Mouse (Mus musculus) left cerebral cortex, postnatal 25 days (tissue): ENCODE data around the gene Cenps. TPM values are rescaled to one million over a fixed set of nuclear protein-coding genes. Genes with fewer than 3 reads are reported as not detected.
"Not testable (repeated sequence)": the region's sequence is repeated elsewhere in the genome, so short reads cannot be mapped to it uniquely, and the experiment has no call there.

ENCODE experiments used
- DNase-seq, 2 experiments: peaks; one replicate each; pipeline ENCODE4 v3.0.0; 2022; ENCODE audit warnings: low spot score in 2 of 2, mixed read lengths in 1 of 2
- intact Hi-C: fragments of 180-260 bp; cut with DNase I; formaldehyde crosslinking; loops from one replicate; pipeline ENCODE4 v1.15.1; 2025
- total RNA-seq, 2 experiments: library from RNA; stranded (reverse); gene quantifications; 2 replicates each; pipeline ENCODE4 v1.2.3; 2021

The Cenps gene
- total RNA-seq, 2 experiments from 2014 or later = 23.3 to 24.3 TPM

DNA sequence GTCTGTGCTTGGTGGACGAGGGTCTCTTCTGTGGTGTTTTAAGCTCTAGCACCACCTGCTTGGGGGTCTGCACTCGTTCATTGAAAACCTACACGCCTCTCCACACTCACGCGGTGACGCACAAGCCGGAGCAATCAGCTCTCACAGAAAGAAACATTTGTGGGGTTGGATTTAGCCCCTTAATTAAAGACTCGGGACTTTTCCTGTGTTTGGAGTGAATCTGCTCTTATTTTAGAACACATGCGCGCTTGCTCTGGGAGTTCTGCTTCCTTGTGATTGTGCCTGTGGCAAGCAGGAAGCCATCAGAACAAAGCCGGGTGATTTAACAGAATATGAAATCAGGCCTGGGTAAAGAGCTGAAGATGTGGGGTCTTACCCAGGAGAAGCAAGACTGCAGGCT is 10.8 kb downstream of the Cenps start, which contains the start of gene Cort:
Cort (minus strand) TSS at position 101 of the 400 bp plus-strand sequence.
- peak in 1 of 2 experiments; percentile 54 for DNase-seq
- intact Hi-C loops = no loop called here

DNA sequence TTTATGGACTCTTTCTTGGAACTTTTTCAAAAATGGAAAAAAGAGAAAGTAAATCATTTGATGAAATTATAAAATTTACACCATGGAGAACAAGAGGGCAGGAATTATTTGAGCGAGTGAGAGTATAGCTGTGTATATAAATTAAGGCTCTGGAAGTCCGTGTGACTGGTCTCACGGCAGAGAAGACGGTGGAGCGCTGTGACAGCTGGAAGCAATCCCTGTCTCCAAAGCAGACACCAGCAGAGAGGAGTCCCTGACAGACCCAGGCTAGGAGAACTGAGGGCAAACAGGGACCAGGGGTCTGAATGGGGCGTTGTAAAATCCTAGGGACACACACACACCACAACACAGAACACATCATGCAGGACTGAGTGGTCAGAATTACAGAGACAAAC is 11.3 kb downstream of the Cenps start:
- DNase-seq = no peak
- intact Hi-C loops = no loop called here

DNA sequence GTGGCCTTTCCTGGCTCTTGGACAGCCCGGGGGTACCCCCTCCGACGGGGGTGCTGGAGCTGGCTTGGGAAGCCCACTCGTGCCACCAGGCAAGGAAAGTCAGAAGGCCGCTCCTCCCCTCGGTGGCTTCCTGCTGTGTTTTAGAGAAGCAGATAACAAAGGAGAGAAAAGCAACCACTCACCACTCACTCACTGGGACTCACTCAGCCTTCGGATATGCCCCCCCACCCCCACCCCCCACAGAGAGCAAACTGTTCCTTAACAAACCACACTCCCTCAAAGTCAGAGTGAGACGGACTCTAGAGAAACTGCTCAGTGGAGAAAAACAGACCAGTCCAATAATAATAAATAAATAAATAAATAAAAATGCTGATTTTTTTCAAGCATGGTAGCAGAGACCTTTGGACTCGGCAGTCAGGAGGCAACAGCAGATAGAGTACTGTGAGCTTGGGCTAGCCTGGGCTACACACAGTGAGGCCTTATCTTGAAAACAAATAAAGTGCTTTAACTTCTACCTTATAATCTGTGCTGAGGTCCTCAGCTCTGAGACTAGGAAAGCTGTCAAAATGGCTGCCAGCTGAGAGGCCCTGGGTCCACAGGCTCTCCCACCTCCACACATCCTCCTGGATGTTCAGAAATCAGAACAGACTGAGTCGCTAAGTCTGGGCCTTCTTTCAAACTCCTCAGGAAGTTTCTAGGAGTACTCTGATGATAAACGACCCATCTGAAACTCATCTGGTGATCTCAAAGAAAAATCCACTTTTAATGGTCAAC is 11.9 kb downstream of the Cenps start:
- DNase-seq = no peak
- intact Hi-C loops = no loop called here

DNA sequence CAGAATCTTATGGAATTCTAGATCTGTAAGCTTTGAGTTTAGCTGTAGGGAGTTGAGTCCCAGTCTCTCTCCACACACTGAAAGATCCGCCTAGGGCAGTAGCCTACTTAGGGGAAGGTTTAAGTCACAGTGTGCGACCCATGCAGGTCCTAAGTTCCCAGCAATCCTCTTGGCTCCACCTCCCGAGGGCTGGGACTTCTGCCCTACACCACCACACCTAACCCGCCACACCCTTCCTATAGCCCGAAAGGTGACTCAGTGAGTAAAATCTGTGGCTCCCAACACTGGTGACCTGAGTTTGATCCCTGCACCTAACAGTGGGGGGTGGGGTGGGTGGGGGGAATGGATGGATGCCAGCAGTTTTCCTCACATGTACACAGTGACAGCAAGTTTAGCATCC is 14.0 kb downstream of the Cenps start:
- no peak for DNase-seq
- intact Hi-C loops = no loop called here

DNA sequence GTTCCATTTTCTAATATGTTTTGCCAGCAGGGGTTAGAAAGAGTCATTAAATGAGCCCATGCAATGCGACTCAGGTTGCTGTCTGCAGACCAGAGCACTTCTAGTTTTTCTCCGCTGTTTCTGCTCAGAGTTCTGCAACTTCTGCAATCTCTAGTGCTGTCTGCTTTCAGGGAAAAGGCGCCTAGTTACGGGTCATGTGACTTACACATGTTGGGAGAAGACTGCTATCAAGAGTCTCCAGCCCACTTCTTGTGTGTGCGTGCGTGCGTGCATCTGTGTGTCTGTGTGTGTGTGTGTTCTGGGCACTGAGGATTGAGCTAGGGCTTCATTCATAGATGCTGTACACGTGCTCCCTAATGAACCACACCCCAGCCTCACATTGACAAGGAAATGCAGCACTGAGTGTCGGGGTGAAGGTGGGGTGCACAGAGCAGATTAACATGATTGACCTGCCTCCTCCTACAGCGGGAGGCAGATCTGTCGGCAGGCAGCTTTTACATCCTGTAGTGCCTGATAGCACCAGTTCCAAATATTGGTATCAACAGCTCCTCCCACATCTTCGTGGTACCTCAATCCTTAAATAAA is 17.4 kb downstream of the Cenps start:
- intact Hi-C loops, DNase-seq: not testable (repeated sequence)

DNA sequence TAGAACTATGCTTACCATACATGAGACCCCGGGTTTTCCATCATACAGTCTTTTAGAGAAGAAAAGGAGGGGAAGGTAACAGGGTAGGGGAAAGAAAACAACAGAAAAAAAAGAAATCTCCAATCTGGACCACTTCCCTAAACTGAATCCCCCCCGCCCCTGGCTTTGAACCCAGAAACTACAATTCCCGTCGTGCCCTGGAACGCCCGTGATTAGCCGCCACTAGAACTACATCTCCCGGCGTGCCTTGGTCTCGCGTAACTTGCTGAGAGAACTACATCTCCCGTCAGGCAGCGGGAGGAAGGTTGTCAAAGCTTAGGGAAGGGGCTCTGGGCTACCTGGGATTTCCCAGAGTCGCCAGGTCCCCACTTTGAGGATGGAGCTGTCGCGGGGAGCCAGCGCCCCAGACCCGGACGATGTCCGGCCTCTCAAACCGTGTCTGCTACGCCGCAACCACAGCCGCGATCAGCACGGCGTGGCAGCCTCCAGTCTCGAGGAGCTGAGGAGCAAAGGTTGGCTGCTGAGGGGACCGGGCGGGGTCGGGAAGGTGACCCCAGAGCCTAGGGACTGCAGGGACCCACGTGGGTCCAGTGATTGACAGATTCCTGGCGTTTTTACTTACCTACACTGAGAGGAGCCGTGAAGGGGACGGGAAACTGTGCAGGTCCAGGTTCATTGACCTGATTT is 33.4 kb downstream of the Cenps start, which contains the start of gene Dffa:
Dffa (plus strand) TSS at position 272 of the 687 bp plus-strand sequence.
- DNase-seq = peak; percentile 90 to 95
- intact Hi-C loops = no loop called here

DNA sequence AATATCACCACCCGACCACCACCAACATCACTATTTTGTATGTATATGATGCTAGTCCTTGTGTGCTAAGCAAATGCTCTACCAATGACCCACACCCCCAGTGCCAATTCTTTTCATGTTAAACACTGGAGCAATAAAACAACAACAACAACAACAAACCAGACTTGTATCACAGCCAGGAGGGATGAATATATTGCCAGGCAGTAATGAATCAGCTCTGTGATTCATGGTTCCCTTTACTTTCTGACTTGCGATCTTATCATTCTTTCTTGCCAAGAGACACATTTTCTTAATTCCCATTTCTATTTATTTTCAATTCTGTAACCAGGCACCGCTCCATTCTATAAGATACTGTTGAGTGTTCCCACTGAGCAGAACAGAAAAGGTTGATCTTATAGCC is 36.0 kb downstream of the Cenps start:
- DNase-seq = no peak
- intact Hi-C loops = no loop called here

DNA sequence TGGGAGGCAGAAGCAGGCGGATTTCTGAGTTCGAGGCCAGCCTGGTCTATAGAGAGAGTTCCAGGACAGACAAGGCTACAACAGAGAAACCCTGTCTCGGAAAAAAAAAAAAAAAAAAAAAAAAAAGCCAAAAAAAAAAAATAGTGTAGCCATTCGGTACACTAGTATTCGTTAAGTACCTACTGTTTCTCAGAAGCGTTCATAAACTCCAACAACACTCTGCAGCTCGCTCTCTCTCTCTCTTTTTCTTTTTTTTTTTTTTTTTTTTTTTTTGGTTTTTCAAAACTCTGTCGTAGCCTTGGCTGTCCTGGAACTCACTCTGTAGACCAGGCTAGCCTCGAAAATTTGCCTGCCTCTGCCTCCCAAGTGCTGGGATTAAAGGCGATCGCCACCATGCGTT is 37.0 kb downstream of the Cenps start:
- DNase-seq, intact Hi-C loops: not testable (repeated sequence)

DNA sequence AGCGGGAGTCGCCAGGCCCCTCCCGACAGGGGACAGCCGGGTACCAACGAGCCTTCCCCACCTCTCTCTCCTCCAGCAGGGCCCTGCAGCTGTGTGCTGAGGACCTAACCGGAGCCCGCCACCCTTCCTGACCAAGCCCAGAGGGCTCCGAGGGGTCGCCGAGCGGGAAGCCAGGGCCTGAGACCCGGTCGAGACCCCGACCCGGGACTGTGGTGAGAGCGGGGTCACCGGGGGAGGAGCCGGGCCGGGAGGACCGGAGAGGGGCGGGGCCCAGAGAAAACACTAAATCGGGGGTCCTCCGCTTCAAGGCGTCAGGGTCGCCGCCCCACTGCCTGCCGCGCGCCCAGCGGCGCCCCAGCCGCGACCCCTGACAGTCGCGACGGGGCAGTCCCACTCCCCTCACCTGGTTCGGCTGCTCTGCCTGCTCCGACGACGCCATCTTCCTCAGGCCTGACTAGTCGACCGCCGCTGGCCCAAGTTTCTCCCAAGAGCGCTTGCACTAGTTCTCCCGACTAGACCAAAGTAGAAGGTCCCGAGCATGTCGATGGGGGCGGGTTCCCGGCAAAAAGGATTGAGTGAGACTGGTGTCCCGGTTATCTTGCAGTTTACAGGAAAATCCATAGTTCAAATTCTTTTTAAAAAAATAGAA is 37.9 kb downstream of the Cenps start, which contains the start of gene Pex14:
Pex14 (minus strand) TSS at position 508 of the 649 bp plus-strand sequence.
- DNase-seq = peak; percentile 91 to 94
- intact Hi-C loops = no loop called here

DNA sequence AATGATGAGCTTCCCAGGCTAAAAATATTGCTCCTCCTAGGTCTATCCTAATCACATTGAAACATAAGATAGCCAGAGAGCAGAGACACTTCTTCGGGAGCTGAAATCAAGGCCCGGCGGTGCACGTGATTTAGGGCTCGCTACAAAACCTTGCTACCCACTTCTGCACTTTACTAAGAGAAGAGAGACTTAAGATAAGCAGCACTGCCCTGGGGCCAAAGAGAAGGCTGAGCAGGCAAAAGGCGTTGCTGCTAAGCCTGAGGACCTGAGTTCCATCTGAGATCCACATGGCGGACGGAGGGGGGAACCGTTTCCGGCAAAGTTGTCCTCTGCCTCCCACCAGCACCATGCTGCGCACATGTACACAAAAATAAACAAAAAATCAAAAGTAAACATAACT is 38.9 kb downstream of the Cenps start:
- DNase-seq = no peak
- intact Hi-C loops = no loop called here

DNA sequence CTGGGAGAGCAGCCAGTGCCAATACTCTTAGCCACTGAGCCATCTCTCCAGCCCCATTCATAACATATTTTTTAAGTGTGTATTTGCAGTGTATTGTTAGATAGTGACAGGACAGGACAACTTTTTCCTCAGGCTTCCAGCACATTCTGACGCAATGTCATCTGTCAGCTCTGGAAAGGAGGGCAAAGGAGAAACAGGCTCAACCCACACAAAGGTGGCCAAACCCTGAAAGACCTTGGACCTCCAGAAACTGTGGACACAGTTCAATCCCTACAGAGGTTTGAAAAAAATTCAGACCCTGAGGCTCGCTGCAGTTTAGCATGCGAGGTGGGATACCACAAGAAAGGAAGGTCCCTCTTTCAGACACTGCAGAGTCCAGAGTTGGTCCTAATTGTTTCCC is 39.5 kb downstream of the Cenps start:
- intact Hi-C loops = no loop called here
- DNase-seq = no peak

DNA sequence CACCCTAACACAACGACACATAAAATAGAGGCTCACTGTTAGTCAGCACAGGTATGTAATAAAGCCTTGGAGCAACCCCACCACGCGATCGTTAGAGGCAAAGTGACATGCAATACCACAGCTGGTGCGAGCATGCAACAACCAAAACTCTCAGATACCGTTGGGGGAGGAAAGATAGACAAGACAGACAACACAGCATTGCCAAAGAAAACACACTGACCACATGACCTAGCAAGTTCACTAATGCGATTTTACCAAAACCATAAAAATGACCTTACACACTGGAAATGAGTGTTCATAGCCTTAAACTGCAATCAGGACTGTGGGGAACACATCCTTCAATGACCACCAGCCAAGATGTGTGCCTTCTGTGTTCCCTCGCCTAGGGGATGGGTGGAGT is 46.1 kb downstream of the Cenps start:
- intact Hi-C loops = no loop called here
- DNase-seq = no peak

DNA sequence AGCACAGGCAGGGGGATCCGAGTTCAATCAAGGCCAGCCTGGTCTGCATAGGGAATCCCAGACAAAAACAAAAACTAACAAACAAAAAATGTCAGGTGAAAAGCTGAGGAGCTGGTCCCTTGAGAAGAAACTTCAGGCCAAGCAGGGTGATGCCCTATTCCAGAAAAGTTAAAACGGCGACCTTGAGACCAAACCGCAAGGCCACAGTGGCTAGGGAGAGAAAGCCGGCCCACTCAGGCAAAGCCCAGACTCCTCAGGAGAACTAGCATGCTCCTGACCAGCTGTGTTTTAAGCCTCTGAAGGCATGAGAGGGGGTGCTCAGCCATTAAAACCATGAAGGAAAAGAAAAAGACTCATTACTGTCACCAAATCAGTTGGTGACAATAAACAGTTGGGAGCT is 52.0 kb downstream of the Cenps start:
- intact Hi-C loops = no loop called here
- DNase-seq = no peak

DNA sequence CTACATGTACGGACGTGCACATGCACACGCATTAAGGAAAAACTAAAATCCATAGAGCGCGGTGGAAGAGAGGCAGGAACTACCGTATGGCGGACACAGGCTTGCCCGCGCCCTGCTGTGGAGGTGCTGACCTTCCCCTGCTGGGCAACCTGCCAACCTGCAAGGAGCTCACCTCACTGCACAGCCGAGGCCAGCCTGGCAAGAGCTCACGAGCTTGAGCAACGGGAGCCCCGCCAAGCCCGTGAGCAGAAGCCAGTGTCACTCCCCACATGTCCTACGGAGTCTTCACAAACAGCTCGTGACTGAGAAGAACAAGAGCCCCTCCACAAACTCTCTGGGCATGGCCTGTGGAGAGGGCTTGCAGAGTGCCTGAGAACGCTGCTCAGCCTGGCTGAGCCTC is 55.9 kb downstream of the Cenps start:
- DNase-seq = no peak
- intact Hi-C loops = no loop called here

DNA sequence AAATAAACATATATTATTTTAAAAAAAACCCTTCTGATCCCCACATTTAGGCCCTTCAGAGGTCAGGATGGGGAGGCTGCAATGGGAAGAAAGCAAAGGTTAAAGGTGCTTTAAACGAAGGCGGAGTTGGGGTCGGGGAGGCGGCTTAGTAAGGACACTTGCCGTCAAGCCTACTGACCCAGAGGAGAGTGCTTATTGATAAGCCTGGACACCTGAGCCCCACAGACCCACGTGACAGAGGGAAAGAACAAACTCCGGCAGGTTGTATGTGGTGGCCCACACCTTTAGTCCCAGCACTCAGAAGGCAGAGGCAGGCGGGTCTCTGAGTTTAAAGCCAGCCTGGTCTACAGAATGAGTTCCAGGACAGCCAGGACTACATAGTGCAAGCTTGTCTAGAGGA is 57.3 kb downstream of the Cenps start:
- DNase-seq = no peak
- intact Hi-C loops = no loop called here

DNA sequence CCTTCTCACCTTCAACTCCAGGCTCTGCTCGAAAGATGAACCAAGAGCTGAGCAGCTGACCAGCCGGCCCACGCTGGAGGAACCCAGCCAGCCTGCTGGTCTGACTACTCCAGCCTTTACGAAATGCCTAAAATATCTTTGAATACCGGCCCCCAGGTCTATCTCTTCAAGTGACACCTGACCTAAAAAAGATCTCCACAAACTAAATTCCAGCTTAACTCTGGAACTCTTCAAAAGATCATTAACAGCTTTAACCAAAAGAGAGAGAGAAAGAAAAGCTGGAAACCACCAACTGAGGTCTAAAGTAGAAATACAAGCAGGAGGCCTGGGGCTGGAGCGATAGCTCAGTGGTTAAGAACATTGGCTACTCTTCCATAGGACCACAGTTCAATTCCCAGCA is 57.8 kb downstream of the Cenps start:
- intact Hi-C loops = loop anchor here (5.0 kb wide), 1 partner anchor 267 kb away; no protein-coding TSS in a partner anchor
- no peak for DNase-seq

DNA sequence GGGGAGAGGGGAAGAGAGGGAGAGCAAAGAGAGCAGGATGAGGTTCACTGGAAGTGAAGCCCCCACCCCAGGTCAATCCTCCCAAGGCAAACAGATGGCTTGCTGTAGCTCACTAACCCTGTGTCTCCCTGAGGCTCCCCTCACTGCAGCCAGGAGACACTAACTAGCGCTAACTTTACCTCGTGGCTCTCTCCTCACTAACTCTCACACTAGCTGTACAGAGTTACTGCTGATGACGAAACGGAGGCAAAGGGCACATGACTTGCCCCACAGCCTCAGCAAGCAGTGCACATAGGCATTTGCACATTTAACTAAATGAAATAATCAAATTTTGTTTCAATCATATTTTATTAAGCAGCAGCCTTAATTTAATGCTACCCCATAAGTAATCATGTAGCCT is 59.2 kb downstream of the Cenps start:
- intact Hi-C loops = loop anchor here (5.0 kb wide), 1 partner anchor 266 kb away; no protein-coding TSS in a partner anchor

More for the DNA sequence above, 59.2 kb downstream of the Cenps start:
- DNase-seq = no peak
